Mouse (Mus musculus) testis, adult 10 weeks (tissue): ENCODE measurements around the gene Stx2. TPM values are rescaled to one million over a fixed set of nuclear protein-coding genes. Genes with fewer than 3 reads are reported as not detected.

Experiments used
- polyA plus RNA-seq: library from polyadenylated mRNA; stranded (reverse); fragments of 350-450 nt; fragmentation: Illumina TruSeq; extraction: RNeasy Lipid Tissue Mini Kit (QIAGEN cat#74804); gene quantifications from one replicate; pipeline ENCODE4 v1.2.3, GENCODE M21; 2014; ENCODE audit warnings: low read depth, low replicate concordance

The Stx2 gene
- 73.8 TPM for polyA plus RNA-seq

DNA sequence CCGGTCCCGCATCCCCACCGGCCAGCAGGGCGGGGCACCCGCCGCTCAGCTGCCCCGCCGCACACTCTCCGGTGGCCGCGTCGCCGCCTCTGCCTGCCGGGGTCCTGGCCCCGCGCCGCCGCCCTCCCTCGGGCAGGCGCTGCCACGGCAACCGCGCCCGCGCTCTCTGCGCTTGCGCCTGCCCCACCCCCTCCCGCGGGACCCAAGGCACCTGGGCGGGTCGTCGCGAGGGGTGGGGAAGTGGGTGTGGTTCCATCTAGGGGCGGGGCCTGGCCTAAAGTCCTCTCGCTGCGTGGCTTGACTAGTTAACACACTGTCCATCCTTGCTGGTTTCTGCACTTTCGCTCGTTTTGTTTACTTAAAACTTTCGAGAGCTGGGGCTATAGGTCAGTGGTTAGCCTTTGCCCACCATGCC lies at the start of gene Stx2:
Gene Stx2 (minus strand): TSS at position 163 of the 415 bp plus-strand sequence.

DNA sequence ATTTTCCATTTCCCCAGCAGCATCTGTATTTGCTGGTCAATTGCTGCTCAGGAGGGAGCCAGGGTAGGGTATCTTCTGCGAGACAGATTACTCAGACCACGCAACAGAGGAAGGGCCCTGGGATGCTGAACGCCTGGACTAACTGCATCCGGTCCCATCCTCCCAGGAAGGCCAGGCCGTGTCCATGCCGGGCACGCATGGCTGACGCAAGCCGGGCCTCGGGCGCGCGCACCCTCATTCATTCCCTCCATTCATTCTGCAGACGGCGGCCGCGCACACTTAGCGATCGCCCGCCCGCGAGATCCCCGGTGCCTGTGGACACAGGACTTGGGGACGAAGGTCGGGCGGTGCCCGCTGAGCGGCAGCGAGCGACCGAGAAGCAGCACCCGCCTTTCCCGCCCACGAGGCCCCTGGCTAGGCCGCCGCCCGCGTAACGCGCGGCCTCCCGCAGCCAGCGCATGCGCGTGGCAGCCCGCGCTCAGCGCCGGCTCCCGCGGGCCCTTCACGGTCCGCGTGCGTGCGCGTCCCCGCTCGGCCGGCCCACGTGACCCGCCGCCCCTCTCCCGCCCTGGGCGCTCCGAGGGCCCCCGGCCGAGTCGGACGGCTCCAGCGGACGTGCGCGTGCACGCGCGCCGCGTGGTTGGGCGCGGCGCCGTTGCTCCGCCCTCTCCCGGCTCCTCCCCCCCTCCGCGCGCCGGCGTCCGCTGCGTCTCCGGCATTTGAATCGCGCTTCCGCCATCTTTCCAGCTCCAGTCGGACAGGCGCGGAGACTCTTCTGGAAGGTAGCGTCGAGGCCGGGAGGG lies 11.3 kb upstream of the Stx2 start, which contains the start of gene Ran:
Gene Ran (plus strand): TSS at position 573 of the 803 bp plus-strand sequence.

GRCm38 (mm10) chr5:128953278-128954070 lies 54.9 kb downstream of the Stx2 start, which contains the start of gene Rimbp2:
TSS of gene Rimbp2 (minus strand) at chr5:128953486.

Other genes with a start within 250 kb of the Stx2 start
- gene Rimbp2, start 55.1 kb downstream of the Stx2 start, polyA plus RNA-seq, result 0.43 TPM
- gene Ran, start 11.5 kb upstream of the Stx2 start, polyA plus RNA-seq, result 329 TPM
- 0.31 TPM for gene Adgrd1, start 88.2 kb upstream of the Stx2 start, polyA plus RNA-seq